Mouse (Mus musculus) midbrain, embryonic 12.5 days (tissue): ENCODE data around the gene Gpr68. TPM values are rescaled to one million over a fixed set of nuclear protein-coding genes. Genes with fewer than 3 reads are reported as not detected.

Source experiments
- ATAC-seq: fragments of 200-750 bp; cut with Nextera tagmentation; 2 replicates; pipeline ENCODE4 v1.8.0; 2017; ENCODE audit warnings: low read depth, moderate TSS enrichment, moderate library complexity; ENCODE audit not compliant: low FRiP score
- H3K27ac ChIP-seq: fragments of 300-500 bp; sonication (generic); replicated peaks from 2 replicates; pipeline ENCODE4 v1.5.1; 2016; ENCODE audit warnings: mild to moderate bottlenecking
- H3K27me3 ChIP-seq: fragments of 300-500 bp; sonication (generic); 2 replicates; pipeline ENCODE4 v1.6.1; 2016; ENCODE audit warnings: mild to moderate bottlenecking
- H3K36me3 ChIP-seq: fragments of 300-500 bp; sonication (generic); 2 replicates; pipeline ENCODE4 v1.6.1; 2016
- H3K4me1 ChIP-seq: fragments of 300-500 bp; sonication (generic); 2 replicates; pipeline ENCODE4 v1.6.1; 2016
- H3K4me2 ChIP-seq: fragments of 300-500 bp; sonication (generic); replicated peaks from 2 replicates; pipeline ENCODE4 v1.6.1; 2016; ENCODE audit warnings: mild to moderate bottlenecking, moderate library complexity
- H3K4me3 ChIP-seq: fragments of 300-500 bp; sonication (generic); 2 replicates; pipeline ENCODE4 v1.5.1; 2016; ENCODE audit warnings: mild to moderate bottlenecking
- H3K9ac ChIP-seq: fragments of 300-500 bp; sonication (generic); replicated peaks from 2 replicates; pipeline ENCODE4 v1.6.1; 2016; ENCODE audit warnings: mild to moderate bottlenecking, moderate library complexity
- H3K9me3 ChIP-seq: fragments of 300-500 bp; sonication (generic); 2 replicates; pipeline ENCODE4 v1.6.1; 2016; ENCODE audit warnings: mild to moderate bottlenecking
- WGBS: fragments of 180-500 bp; shearing (Covaris S2); methylation state at CpG from one replicate; pipeline ENCODE4 v1.1.7; 2016; 5-methylcytosine and 5-hydroxymethylcytosine counted together
- polyA plus RNA-seq: library from polyadenylated mRNA; unstranded; fragments of >200 nt; fragmentation: Nextera tagmentation; extraction: Ambion mirVana; gene quantifications from 2 replicates; pipeline ENCODE4 v1.2.1, GENCODE M21; 2016

Gpr68 gene
- polyA plus RNA-seq = 0.35 and 0.60 TPM in 2 replicates

DNA sequence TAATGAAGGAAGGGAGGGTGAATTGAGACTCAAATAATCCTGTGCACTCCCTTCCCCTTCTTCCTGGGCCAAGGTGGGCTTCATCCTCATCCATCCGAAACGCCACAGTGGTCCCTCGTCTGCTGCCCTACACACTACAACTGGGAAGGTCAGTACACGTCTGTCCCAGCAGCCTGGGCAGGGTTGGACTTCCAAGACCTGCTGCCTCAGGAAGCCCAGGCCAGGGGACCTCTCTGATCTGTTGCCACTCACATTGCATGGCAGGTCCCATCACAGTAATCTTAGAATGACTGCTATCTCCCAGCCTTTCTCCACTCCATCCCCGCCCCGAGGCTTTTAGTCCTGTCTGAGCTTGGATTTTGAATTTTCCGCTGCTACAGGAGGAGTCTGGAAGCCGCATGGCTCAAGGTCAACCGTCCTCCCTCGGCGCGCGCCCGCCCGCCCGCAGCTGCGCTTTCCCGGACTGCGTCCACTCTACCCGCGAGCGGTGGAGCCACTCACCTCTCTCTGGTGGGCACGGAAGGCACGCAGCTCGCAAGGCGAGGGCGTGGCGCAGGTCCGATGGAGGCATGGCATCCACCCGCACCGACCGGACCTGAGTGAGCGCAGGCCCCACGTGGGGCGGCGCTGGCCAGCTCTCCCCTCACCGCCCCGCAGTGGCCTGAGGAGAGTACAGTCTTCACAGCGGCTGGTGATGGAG lies at the start of gene Gpr68:
TSS of gene Gpr68 (minus strand) at position 601 of the 700 bp plus-strand sequence.
- Histone ChIP-seq H3K27ac (no peak within 1 kb of the TSS), H3K9ac (peak within 1 kb of the TSS; percentile 46), H3K27me3 (peaks cover 19% of the 10 kb centered on the region), H3K4me2 (peak within 1 kb of the TSS; percentile 65), H3K4me3 (peak within 1 kb of the TSS; percentile 42), H3K4me1 (peaks cover 15% of the 10 kb centered on the region), H3K36me3 (peaks cover 18% of the 10 kb centered on the region), H3K9me3 (no peaks in the 10 kb centered on the region)
- peak; percentile 83 for ATAC-seq
- WGBS = 4% methylated on average over 39 of the region's 39 CpGs

DNA sequence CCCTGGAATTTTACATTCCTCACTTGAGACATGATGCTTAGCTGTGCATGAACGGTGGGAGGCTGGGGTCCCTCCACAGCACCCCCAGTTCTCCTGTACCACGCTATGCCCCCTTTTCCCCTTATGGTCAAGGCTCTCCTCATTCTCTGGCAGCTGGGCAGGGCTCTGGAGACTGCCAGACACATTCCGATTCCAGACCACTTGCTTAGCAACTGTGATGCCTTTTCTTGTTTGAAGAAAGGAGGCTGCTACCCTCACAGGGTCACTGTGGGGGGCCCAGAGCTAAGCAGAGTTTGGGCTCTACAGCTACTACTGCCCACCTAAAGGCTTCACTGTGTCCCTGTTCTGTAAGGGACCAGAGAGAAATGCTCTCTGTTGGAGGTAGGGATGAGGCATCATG lies 49.3 kb upstream of the Gpr68 start:
- no peak overlapping the region for H3K4me2 ChIP-seq
- peaks cover 51% of the 10 kb centered on the region for H3K27me3 ChIP-seq
- ATAC-seq = no peak
- 38% methylated on average over 3 of the region's 3 CpGs for WGBS
- H3K9me3 ChIP-seq = no peaks in the 10 kb centered on the region
- peak overlapping the region; percentile 55 for H3K27ac ChIP-seq
- peaks cover 21% of the 10 kb centered on the region; the same call in 1 of the 2 replicates for H3K36me3 ChIP-seq
- H3K4me1 ChIP-seq = peaks cover 38% of the 10 kb centered on the region
- peak overlapping the region; percentile 11; the same call in 1 of the 2 replicates for H3K9ac ChIP-seq
- H3K4me3 ChIP-seq = no peak overlapping the region

DNA sequence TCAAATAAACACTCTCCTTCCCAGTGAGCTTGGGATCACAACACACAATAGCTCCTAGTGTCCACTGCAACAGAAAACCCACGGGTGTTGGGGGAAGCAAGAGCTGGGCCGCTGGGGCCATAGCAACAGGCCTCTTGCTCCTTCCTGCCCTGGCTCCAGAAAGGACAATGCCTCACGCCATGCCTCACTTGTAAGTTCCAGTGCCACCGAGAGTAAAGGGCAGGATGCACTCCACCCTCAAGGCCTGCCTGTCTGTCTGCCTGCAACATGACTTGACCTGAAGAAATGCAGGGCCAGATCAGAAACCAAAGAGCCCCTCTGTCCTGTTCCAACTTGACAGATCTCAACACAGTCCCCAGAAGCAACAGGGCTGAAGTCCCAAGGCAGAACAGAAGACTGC lies 48.8 kb upstream of the Gpr68 start:
- Histone ChIP-seq H3K9ac (peak overlapping the region; percentile 11; the same call in 1 of the 2 replicates), H3K4me3 (no peak overlapping the region), H3K27me3 (peaks cover 51% of the 10 kb centered on the region), H3K4me1 (peaks cover 39% of the 10 kb centered on the region), H3K4me2 (no peak overlapping the region), H3K9me3 (no peaks in the 10 kb centered on the region), H3K36me3 (peaks cover 17% of the 10 kb centered on the region; the same call in 1 of the 2 replicates), H3K27ac (peak overlapping the region; percentile 55)
- ATAC-seq = no peak
- 42% methylated on average over 4 of the region's 4 CpGs for WGBS

DNA sequence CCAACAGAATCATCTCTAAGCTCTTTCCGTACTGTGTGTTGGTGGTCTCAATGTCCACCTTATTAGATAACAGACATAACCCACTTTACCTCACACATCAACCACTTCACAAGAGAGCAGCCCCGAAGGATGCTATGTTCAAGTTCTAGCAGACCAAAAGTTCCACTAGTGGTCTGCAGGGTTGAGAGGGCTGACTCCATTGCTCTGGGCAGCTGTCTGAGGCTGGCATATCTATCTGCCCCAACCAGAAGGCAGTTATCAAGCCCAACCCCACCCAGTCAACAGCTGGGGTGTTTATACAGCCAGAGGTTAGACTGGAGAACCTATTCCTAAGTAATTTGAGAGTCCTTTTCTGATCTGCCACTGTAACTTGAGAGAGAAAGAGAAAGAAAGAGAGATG lies 48.0 kb upstream of the Gpr68 start:
- Histone ChIP-seq H3K27ac (no peak overlapping the region), H3K4me1 (peaks cover 39% of the 10 kb centered on the region)

DNA sequence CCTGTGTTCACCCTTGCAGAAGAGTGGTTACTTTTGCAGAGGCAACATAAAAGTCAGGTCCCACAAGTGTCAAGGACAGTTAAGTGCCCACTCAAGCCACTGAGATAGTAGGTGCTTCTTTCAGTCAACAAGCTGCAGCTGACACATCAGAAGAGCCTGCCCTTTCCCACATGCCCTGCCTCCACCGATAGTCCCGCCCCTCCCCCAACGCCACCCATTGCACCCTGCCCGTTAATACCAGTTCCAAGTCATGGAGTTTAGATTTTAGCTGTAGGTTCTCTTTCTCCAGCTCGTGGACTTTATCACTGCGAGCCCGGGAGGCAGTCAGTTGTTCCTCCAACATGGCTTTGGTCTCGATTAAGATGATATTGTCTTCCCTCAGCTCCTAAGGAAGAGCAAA lies 45.9 kb upstream of the Gpr68 start:
- Histone ChIP-seq H3K27ac (no peak overlapping the region), H3K9me3 (no peaks in the 10 kb centered on the region), H3K4me2 (no peak overlapping the region), H3K4me3 (no peak overlapping the region), H3K9ac (no peak overlapping the region), H3K36me3 (peaks cover 16% of the 10 kb centered on the region; the same call in 1 of the 2 replicates), H3K27me3 (peaks cover 48% of the 10 kb centered on the region), H3K4me1 (peaks cover 37% of the 10 kb centered on the region)
- no peak for ATAC-seq
- WGBS = 71% methylated on average over 8 of the region's 8 CpGs

More for the DNA sequence above, 48.0 kb upstream of the Gpr68 start:
- Histone ChIP-seq H3K9ac (no peak overlapping the region), H3K4me3 (no peak overlapping the region), H3K36me3 (peaks cover 17% of the 10 kb centered on the region; the same call in 1 of the 2 replicates), H3K27me3 (peaks cover 55% of the 10 kb centered on the region), H3K4me2 (no peak overlapping the region), H3K9me3 (no peaks in the 10 kb centered on the region)
- no peak for ATAC-seq
- WGBS = 98% methylated on average over 2 of the region's 2 CpGs

DNA sequence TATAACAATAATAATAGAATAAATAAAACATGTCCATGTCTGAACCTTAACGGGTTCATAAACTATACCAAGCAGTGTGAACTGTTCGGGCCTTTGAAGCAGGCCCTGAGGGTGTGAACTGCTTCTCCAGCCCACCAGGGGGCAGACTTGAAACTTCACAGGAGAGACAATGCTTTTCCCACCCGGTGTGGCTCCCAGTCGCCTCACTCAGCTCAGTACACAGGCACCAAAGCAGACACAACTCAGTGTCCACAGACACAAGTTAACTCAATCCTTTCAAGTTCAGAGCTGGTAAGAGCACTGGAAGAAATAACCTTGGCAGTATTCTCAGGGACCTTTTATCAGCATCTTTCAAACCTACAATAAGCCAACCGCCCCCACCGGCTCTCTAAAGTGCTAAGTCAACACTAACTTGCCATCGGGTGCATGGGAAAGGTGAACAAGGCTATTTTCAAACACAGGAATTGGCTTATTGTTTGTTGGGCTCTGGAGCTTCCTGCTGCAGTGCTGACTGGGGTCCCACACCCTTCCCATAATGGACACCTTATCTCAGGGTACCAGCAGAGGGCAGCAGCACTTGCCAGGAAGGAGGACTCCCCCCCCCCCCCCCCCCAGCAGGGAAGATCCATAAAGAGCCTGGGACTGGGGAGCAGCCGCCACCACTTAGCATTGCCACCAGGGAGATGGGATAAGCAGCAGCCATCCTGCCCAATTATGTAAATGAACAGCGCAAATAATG lies 44.4 kb upstream of the Gpr68 start:
- Histone ChIP-seq H3K4me3 (no peak overlapping the region), H3K9ac (no peak overlapping the region), H3K9me3 (no peaks in the 10 kb centered on the region), H3K36me3 (peaks cover 32% of the 10 kb centered on the region), H3K4me1 (peaks cover 21% of the 10 kb centered on the region), H3K27ac (peak overlapping the region; percentile 58; the same call in 1 of the 2 replicates), H3K27me3 (peaks cover 35% of the 10 kb centered on the region), H3K4me2 (no peak overlapping the region)
- ATAC-seq = peak; percentile 80
- 33% methylated on average over 9 of the region's 9 CpGs for WGBS

DNA sequence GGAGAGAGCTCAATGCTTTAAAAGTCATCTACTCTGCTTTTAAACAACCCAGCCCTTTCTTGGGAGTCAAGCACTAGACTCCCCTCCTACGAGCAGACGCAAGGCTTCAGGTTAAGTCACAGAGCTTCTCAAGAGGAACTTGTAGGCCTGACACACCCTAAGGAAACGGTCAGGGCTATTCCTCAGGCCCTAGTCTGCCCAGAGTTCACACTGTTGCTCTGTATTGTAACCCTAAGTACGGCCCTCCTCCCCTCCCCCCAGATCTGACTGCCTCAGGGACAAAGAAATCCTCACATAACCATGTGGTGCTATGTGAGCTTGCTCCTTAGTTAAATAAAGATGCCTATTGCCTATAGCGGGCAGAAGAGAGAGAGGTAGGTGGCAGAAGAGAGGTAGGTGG lies 41.1 kb upstream of the Gpr68 start:
- no peak overlapping the region for H3K9ac ChIP-seq
- H3K4me3 ChIP-seq = no peak overlapping the region
- no peak for ATAC-seq
- peaks cover 58% of the 10 kb centered on the region for H3K36me3 ChIP-seq
- H3K4me2 ChIP-seq = no peak overlapping the region
- no peak overlapping the region for H3K27ac ChIP-seq
- H3K9me3 ChIP-seq = no peaks in the 10 kb centered on the region
- peaks cover 11% of the 10 kb centered on the region for H3K4me1 ChIP-seq
- H3K27me3 ChIP-seq = peaks cover 4% of the 10 kb centered on the region; the same call in 1 of the 2 replicates
- WGBS = 89% methylated on average over 5 of the region's 5 CpGs

DNA sequence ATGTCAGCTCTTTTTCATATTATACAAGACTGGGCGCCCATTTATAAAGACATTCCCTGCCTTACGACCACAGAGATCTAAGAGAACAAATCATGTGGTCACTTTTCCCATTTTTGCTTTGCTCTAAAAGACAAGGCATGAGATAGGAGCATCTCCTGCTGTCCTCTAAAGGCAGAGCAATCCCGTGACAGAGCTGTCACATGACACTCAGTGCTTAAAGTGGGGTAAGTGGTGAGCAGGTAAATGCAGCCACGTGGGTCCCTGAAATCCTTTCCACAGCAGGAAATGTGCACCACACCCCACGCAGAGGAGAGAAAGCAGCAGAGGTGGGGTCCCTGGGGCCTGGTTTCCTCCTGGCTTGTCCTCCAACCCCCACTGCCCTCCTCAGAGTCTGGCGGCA lies 40.0 kb upstream of the Gpr68 start:
- no peak for ATAC-seq
- H3K36me3 ChIP-seq = peaks cover 69% of the 10 kb centered on the region
- peaks cover 9% of the 10 kb centered on the region for H3K4me1 ChIP-seq
- H3K9ac ChIP-seq = no peak overlapping the region
- WGBS = 89% methylated on average over 6 of the region's 6 CpGs
- no peak overlapping the region for H3K27ac ChIP-seq
- no peaks in the 10 kb centered on the region for H3K9me3 ChIP-seq
- no peak overlapping the region for H3K4me3 ChIP-seq
- no peak overlapping the region for H3K4me2 ChIP-seq
- H3K27me3 ChIP-seq = peaks cover 4% of the 10 kb centered on the region; the same call in 1 of the 2 replicates

DNA sequence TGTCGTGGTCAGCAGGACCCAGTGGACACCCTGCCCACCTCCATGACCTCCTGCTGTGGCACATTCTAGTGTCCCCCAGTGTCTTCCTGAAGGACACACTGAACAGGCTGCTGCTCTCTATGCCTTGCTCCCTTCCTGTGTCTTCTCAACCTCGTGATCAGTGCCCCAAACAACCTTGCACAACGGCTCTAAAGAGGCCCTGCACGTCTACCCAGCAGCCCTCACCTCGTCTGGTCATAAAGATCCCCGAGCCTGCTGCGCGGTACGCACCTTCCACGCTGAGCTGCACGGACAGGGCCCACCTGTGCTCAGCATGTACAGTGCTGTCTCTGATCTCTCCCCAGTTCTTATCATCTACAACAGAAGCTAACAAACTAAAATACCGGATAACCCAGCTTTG lies 38.0 kb upstream of the Gpr68 start:
- H3K4me2 ChIP-seq = no peak overlapping the region
- no peak overlapping the region for H3K27ac ChIP-seq
- no peaks in the 10 kb centered on the region for H3K27me3 ChIP-seq
- ATAC-seq = no peak
- H3K9ac ChIP-seq = no peak overlapping the region
- no peak overlapping the region for H3K4me3 ChIP-seq
- H3K36me3 ChIP-seq = peaks cover 79% of the 10 kb centered on the region
- no peaks in the 10 kb centered on the region for H3K9me3 ChIP-seq
- H3K4me1 ChIP-seq = no peaks in the 10 kb centered on the region
- 91% methylated on average over 12 of the region's 12 CpGs for WGBS

DNA sequence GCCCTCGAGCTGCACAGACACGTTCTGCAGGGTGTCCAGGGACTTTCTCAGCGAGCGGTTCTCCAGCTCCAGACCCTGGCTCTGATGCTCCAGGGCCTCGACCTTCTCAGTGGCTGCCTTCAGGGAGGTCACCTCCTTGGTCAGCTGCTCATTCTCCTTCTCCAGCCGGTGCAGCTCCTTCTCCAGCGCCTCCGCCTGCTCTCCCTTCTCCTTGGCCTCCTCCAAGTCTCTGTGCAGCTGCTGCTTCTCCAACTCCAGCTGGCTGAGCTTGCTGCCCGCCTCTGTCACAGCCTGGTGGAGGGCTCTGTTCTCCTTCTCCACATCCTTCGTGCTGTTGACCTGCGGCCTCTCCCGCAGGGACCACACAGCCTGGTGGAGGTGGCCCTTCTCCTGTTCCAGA lies 37.5 kb upstream of the Gpr68 start:
- Histone ChIP-seq H3K27me3 (no peaks in the 10 kb centered on the region), H3K4me2 (no peak overlapping the region), H3K36me3 (peaks cover 82% of the 10 kb centered on the region), H3K4me3 (no peak overlapping the region), H3K9ac (no peak overlapping the region), H3K9me3 (no peaks in the 10 kb centered on the region), H3K27ac (no peak overlapping the region), H3K4me1 (no peaks in the 10 kb centered on the region)
- 89% methylated on average over 12 of the region's 12 CpGs for WGBS
- ATAC-seq = no peak

DNA sequence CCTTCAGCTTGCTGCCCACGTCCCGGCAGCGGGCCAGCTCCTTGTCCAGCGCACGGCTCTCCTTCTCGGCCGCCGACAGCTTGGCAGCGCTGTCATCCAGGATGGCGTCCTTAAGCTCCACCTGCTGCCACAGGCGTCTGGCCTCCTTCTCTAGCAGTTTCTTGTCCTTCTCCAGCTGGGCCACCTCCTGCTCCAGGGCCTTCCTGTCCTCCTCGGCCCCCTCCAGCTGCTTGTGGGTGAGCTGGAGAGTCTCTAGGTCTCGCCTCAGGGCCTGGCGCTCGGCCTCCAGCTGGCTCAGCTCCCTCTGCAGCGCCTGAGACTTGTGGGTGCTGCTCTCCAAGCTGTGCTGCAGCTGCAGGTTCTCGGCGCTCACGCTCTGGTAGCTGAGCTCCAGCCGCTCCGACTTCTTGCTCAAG lies 36.9 kb upstream of the Gpr68 start:
- Histone ChIP-seq H3K36me3 (peaks cover 88% of the 10 kb centered on the region), H3K4me3 (no peak overlapping the region)
- no peak for ATAC-seq

DNA sequence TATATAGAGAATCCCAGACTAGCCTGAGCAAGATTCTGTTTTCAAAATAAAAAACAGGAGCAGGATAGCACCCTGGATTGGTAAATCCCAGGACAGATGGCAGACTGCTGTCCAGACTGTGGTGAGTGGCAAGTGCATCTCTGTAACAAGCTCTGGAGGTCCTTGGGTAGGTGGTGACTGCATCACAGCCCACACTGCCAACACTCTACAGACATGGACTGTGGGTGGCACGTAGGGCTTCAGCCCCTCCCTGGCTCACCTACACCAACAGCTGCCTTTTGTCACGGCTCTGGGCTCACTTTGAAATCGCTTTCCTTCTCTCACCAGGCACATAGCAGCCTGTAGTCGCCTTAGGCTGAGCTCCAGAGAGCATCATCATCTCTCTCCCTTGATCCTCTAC lies 35.1 kb upstream of the Gpr68 start:
- Histone ChIP-seq H3K4me1 (no peaks in the 10 kb centered on the region), H3K4me2 (no peak overlapping the region), H3K36me3 (peaks cover 93% of the 10 kb centered on the region), H3K9ac (no peak overlapping the region), H3K4me3 (no peak overlapping the region), H3K9me3 (no peaks in the 10 kb centered on the region), H3K27me3 (no peaks in the 10 kb centered on the region), H3K27ac (no peak overlapping the region)
- 88% methylated on average over 4 of the region's 4 CpGs for WGBS
- no peak for ATAC-seq

More for the DNA sequence above, 36.9 kb upstream of the Gpr68 start:
- Histone ChIP-seq H3K4me2 (no peak overlapping the region), H3K27ac (no peak overlapping the region), H3K9me3 (no peaks in the 10 kb centered on the region), H3K4me1 (no peaks in the 10 kb centered on the region), H3K9ac (no peak overlapping the region), H3K27me3 (no peaks in the 10 kb centered on the region)
- 94% methylated on average over 21 of the region's 21 CpGs for WGBS
